Mouse (Mus musculus): ENCODE measurements around the gene Slc17a9.

DNA sequence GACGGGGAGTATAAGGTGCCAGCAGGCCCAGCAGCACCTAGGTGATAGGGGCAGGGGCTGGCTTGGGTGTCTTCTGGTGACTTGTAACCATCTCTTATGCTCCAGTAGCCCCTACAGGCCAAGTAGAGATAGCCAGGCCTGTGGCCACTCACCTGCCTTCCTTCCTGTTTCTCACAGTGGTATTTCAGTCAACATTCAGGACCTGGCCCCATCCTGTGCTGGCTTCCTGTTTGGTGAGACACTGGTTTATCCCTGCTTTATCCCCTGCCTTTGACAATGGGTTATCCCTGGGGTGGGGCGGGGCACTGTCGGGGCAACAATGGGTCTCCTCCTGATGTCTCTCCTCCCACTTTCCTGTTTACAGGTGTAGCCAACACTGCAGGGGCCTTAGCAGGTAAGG lies 15.3 kb downstream of the Slc17a9 start:
- no peak for TF ChIP-seq TAL1 (IDR thresholded peaks at IDR 0.05; ENCODE audit: low read length)
- TF ChIP-seq GATA1 (IDR thresholded peaks at IDR 0.05; ENCODE audit: low read length): no peak
